ENCODE assay signal across 15 mouse cellular contexts in genomic region chr19:47012521-47013130, GRCm38 (mm10). TPM values are rescaled to one million over a fixed set of nuclear protein-coding genes. Genes with fewer than 3 reads are reported as not detected.
A peak's percentile ranks its signal among the peaks of the same experiment; 100 is the strongest.
DNase-seq lines count a peak whose midpoint lies in the region; ATAC-seq and TF ChIP-seq lines count a peak whose summit lies in the region.
"Had no signal": no experiment of that assay in that cellular context is flagged by ENCODE, and none has a peak within 500 bp of the region (broad histone marks: within the 10 kb centered on the region; RNA-seq: fewer than 3 reads in every experiment).

No protein-coding gene starts in this region.

- ATAC-seq in liver, embryonic 14.5 days (ENCODE audit: insufficient read depth) = no peak
- ATAC-seq in liver, embryonic 12.5 days = no peak
- ATAC-seq in midbrain, embryonic 16.5 days = no peak
- ATAC-seq: Patski had no signal

- peak; percentile 16; the same call in 1 of the 2 replicates for TF ChIP-seq CTCF in liver, embryonic 14.5 days (IDR thresholded peaks at IDR 0.05; ENCODE audit: low read depth)

- no peaks in the 10 kb centered on the region for H3K36me3 ChIP-seq in liver, embryonic 14.5 days (replicated peaks; ENCODE audit: control insufficient read depth, insufficient read depth, low read depth)
- no peaks in the 10 kb centered on the region for H3K36me3 ChIP-seq in liver, embryonic 12.5 days
- H3K36me3 ChIP-seq in midbrain, embryonic 16.5 days (ENCODE audit: control insufficient read depth, insufficient read depth, low read length) = no peaks in the 10 kb centered on the region
- H3K36me3 ChIP-seq: embryonic facial prominence, embryonic 13.5 days; heart, embryonic 13.5 days had no signal

- H3K9me3 ChIP-seq in liver, embryonic 14.5 days (ENCODE audit: control insufficient read depth, low read length) = no peaks in the 10 kb centered on the region
- H3K9me3 ChIP-seq in liver, embryonic 12.5 days (replicated peaks) = no peaks in the 10 kb centered on the region
- H3K9me3 ChIP-seq in midbrain, embryonic 16.5 days (replicated peaks; ENCODE audit: control insufficient read depth, low read length, poor library complexity, severe bottlenecking) = no peaks in the 10 kb centered on the region
- H3K9me3 ChIP-seq: embryonic facial prominence, embryonic 13.5 days; heart, embryonic 13.5 days had no signal

- no peak overlapping the region for H3K4me2 ChIP-seq in liver, embryonic 14.5 days (ENCODE audit: low read depth)
- H3K4me2 ChIP-seq in liver, embryonic 12.5 days = no peak overlapping the region
- peak overlapping the region; percentile 82 for H3K4me2 ChIP-seq in midbrain, embryonic 16.5 days (ENCODE audit: low read length)
- H3K4me2 ChIP-seq: embryonic facial prominence, embryonic 13.5 days; heart, embryonic 13.5 days had no signal

- peaks cover 48% of the 10 kb centered on the region for H3K27me3 ChIP-seq in liver, embryonic 14.5 days (ENCODE audit: control insufficient read depth, insufficient read depth, low read length)
- H3K27me3 ChIP-seq in liver, embryonic 12.5 days (replicated peaks) = peaks cover 86% of the 10 kb centered on the region
- H3K27me3 ChIP-seq in midbrain, embryonic 16.5 days (ENCODE audit: control insufficient read depth, insufficient read depth, low read depth, low read length) = no peaks in the 10 kb centered on the region

- DNase-seq in cerebellum, postnatal 25 days = peak; percentile 23 to 53
- no peak for DNase-seq in cerebellum, adult 8-10 months
- no peak for DNase-seq in liver, embryonic 14.5 days (ENCODE audit: low read depth in 3 of 3, low spot score in 3 of 3)
- peak; percentile 75 for DNase-seq in ES-CJ7 (ENCODE audit: low read depth, low spot score)
- DNase-seq in testis, postnatal 14 days (ENCODE audit: low spot score) = no peak
- DNase-seq: kidney, adult 18-20 months; kidney, postnatal 14 days; right cerebral cortex, postnatal 25 days had no signal

- H3K4me3 ChIP-seq in liver, embryonic 14.5 days (ENCODE audit: insufficient read depth in 1 of 2, low read depth in 2 of 2, low read length in 2 of 2) = no peak overlapping the region
- H3K4me3 ChIP-seq in liver, embryonic 12.5 days = no peak overlapping the region
- no peak overlapping the region for H3K4me3 ChIP-seq in midbrain, embryonic 16.5 days (ENCODE audit: low read depth, low read length)
- H3K4me3 ChIP-seq: heart, embryonic 13.5 days; megakaryocyte, embryonic 14.5 days had no signal

- H3K4me1 ChIP-seq in liver, embryonic 14.5 days (replicated peaks; ENCODE audit: control insufficient read depth in 2 of 2, insufficient read depth in 2 of 2, low read length in 1 of 2) = no peaks in the 10 kb centered on the region
- H3K4me1 ChIP-seq in liver, embryonic 12.5 days = peaks cover 18% of the 10 kb centered on the region
- H3K4me1 ChIP-seq in midbrain, embryonic 16.5 days (ENCODE audit: control insufficient read depth, insufficient read depth, low read length) = peaks cover 6% of the 10 kb centered on the region

- no peak for TF ChIP-seq EP300 in liver, embryonic 14.5 days (IDR thresholded peaks at IDR 0.05; ENCODE audit: low read depth)

- H3K9ac ChIP-seq in liver, embryonic 14.5 days (replicated peaks) = no peak overlapping the region
- H3K9ac ChIP-seq in liver, embryonic 12.5 days = no peak overlapping the region
- H3K9ac ChIP-seq in midbrain, embryonic 16.5 days (ENCODE audit: low read depth, low read length) = no peak overlapping the region
- H3K9ac ChIP-seq: embryonic facial prominence, embryonic 13.5 days; heart, embryonic 13.5 days had no signal

- H3K27ac ChIP-seq in liver, embryonic 14.5 days = no peak overlapping the region
- H3K27ac ChIP-seq in liver, embryonic 12.5 days = no peak overlapping the region
- no peak overlapping the region; the same call in 1 of the 2 replicates for H3K27ac ChIP-seq in midbrain, embryonic 16.5 days (ENCODE audit: low read length)
- H3K27ac ChIP-seq: embryonic facial prominence, embryonic 13.5 days; heart, embryonic 13.5 days had no signal

- WGBS in liver, embryonic 14.5 days (ENCODE audit: insufficient replicate concordance) = 75% methylated on average over 15 of the region's 15 CpGs
- WGBS in liver, embryonic 12.5 days (ENCODE audit: insufficient replicate concordance) = 73% methylated on average over 15 of the region's 15 CpGs
- 87% methylated on average over 15 of the region's 15 CpGs for WGBS in midbrain, embryonic 16.5 days

RNA-seq across cellular contexts. Expression of gene Ina, which starts 1.9 kb away (rescaled TPM):
- polyA plus RNA-seq in liver, embryonic 14.5 days (2012; rRNA removed) = 0.02 and 0.36 TPM in 2 replicates
- polyA plus RNA-seq in liver, embryonic 14.5 days (2014; fragmentation: Nextera tagmentation; extraction: Ambion mirVana) = 0.09 TPM in 1 of 2 replicates, not detected in the other
- 0.11 and 0.12 TPM in 2 replicates for polyA plus RNA-seq in liver, embryonic 12.5 days (2016; fragmentation: Nextera tagmentation; extraction: Ambion mirVana)
- polyA plus RNA-seq in midbrain, embryonic 16.5 days (2015; fragmentation: Nextera tagmentation; extraction: Ambion mirVana) = 424 and 528 TPM in 2 replicates
- polyA plus RNA-seq: liver, adult 2 months had no signal

RNA-seq across cellular contexts. Expression of gene Nt5c2, which starts 2.3 kb away (rescaled TPM):
- polyA plus RNA-seq in liver, embryonic 14.5 days (2012; rRNA removed) = 10.7 and 14.9 TPM in 2 replicates
- 45.0 and 52.3 TPM in 2 replicates for polyA plus RNA-seq in liver, embryonic 14.5 days (2014; fragmentation: Nextera tagmentation; extraction: Ambion mirVana)
- 67.1 and 78.5 TPM in 2 replicates for polyA plus RNA-seq in liver, embryonic 12.5 days (2016; fragmentation: Nextera tagmentation; extraction: Ambion mirVana)
- polyA plus RNA-seq in midbrain, embryonic 16.5 days (2015; fragmentation: Nextera tagmentation; extraction: Ambion mirVana) = 85.7 and 93.4 TPM in 2 replicates

RNA-seq across cellular contexts. Expression of gene Pcgf6, which starts 38.1 kb away (rescaled TPM):
- 6.2 and 10.4 TPM in 2 replicates for polyA plus RNA-seq in liver, embryonic 14.5 days (2012; rRNA removed)
- polyA plus RNA-seq in liver, embryonic 14.5 days (2014; fragmentation: Nextera tagmentation; extraction: Ambion mirVana) = 7.5 and 9.8 TPM in 2 replicates
- 19.0 and 20.0 TPM in 2 replicates for polyA plus RNA-seq in liver, embryonic 12.5 days (2016; fragmentation: Nextera tagmentation; extraction: Ambion mirVana)
- polyA plus RNA-seq in midbrain, embryonic 16.5 days (2015; fragmentation: Nextera tagmentation; extraction: Ambion mirVana) = 33.9 and 35.1 TPM in 2 replicates

RNA-seq across cellular contexts. Expression of gene Taf5, which starts 54.9 kb away (rescaled TPM):
- polyA plus RNA-seq in liver, embryonic 14.5 days (2012; rRNA removed) = 3.1 and 4.7 TPM in 2 replicates
- 5.3 and 6.0 TPM in 2 replicates for polyA plus RNA-seq in liver, embryonic 14.5 days (2014; fragmentation: Nextera tagmentation; extraction: Ambion mirVana)
- 9.5 and 10.1 TPM in 2 replicates for polyA plus RNA-seq in liver, embryonic 12.5 days (2016; fragmentation: Nextera tagmentation; extraction: Ambion mirVana)
- polyA plus RNA-seq in midbrain, embryonic 16.5 days (2015; fragmentation: Nextera tagmentation; extraction: Ambion mirVana) = 4.7 and 5.1 TPM in 2 replicates

Comparison
In these comparisons a context has a peak if more than half of its experiments do, and no peak if none do; other contexts are left out.
1. DNase-seq: peak in cerebellum, postnatal 25 days (2 of 2) and ES-CJ7 (single experiment); none in cerebellum, adult 8-10 months (single experiment), liver, embryonic 14.5 days (0 of 3) and testis, postnatal 14 days (single experiment).
2. RNA of gene Ina, which starts 1.9 kb away (polyA plus RNA-seq): 424 to 528 TPM in midbrain, embryonic 16.5 days; 0.11 to 0.12 TPM in liver, embryonic 12.5 days and 0.02 to 0.36 TPM in liver, embryonic 14.5 days; every median in the first group is over 100 times any median in the second.